Mouse (Mus musculus) lung, postnatal 4 days (tissue): ENCODE data around the gene Pde4d.
A peak's percentile ranks its signal among the peaks of the same experiment; 100 is the strongest.

Source experiments
- DNase-seq, 2 experiments: peaks; one replicate each; pipeline ENCODE4 v3.0.0; 2021

Pde4d gene

GRCm38 (mm10) chr13:109326061-109326460 lies 876.3 kb downstream of the Pde4d start:
- no peak for DNase-seq

DNA sequence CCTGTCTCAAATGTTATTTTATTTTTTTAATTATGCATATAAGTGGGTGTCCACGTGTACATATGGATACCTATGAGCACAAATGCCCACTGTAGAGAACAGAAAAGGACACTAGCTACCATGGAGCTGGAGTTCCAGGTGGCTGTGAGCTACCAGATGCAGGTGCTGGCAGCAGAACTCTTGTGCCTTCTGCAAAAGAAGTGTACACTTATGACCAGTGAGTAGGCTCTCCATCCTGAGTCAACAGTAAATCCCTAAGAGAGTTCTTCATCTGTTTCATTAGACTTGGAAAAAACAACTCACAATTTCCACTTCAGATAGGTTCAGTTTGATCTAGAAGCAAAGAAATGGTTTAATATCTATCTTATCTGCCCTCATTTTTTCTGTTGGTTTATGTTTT lies 881.8 kb downstream of the Pde4d start:
- no peak for DNase-seq

- DNase-seq = no peak
Observed at GRCm38 (mm10) chr13:109341902-109342301, 892.2 kb downstream of the Pde4d start.

DNA sequence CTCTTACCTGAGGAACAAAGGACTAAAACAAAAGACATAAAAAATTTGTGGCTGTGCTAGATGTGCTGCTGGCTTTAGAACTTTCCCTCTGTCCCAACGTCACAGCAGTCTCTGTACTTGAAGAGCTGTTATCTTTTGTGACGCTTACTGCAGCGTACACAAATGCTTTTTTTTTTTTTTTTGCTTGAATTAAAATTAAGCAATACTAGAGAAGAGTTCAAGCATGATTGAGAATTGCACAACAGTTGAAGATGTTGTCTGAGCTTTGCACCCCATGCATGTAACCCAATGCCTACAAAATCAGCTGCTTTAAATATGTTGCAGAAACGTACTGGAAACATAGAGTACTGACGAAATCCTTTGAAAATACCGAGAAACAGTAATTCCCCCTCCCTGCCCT lies 892.7 kb downstream of the Pde4d start:
- no peak for DNase-seq

- peak; percentile 69 to 86 for DNase-seq
Observed at GRCm38 (mm10) chr13:109343596-109343995, 893.8 kb downstream of the Pde4d start.

- no peak for DNase-seq
Observed at GRCm38 (mm10) chr13:109347770-109348169, 898.0 kb downstream of the Pde4d start.

DNA sequence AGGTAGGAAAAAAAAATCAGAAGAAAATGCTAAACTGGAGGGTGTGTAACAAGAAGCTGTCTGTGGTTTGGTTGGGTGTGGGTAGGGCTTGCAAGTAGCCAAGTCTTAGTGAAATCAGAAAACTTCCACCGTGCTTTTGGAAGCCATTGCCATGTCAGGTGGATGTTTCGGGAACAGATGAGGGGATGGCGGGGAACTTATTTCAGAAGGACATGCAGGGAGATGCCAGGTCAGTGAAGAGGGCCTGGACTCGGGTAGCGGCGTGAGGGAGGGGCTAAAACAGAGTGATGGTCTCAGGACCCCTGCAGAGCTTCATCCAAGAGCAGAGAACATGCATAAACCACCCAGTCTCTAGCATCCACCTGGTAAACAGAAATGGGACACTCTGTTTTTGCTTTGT lies 898.6 kb downstream of the Pde4d start:
- DNase-seq = no peak

GRCm38 (mm10) chr13:109350100-109350499 lies 900.4 kb downstream of the Pde4d start:
- DNase-seq = no peak

DNA sequence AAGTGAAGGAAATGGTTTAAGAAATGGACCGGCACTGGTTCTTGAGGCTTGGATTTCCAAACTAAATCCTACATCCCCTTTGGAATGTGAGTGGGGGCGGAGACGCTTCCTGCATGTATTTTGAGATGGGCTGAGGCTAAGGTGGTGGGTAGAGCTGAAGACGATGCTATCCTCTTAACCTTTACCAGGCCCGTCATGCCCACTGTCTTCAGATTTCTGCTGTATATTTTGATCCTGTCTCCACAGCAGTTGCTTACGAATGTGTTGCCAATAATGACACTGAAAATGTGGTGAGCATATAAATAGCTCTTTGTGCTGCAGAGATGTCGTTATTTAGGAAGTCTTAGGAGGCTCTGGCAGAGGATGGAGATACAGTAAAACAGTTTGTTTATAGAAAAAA lies 904.3 kb downstream of the Pde4d start:
- DNase-seq = no peak

DNA sequence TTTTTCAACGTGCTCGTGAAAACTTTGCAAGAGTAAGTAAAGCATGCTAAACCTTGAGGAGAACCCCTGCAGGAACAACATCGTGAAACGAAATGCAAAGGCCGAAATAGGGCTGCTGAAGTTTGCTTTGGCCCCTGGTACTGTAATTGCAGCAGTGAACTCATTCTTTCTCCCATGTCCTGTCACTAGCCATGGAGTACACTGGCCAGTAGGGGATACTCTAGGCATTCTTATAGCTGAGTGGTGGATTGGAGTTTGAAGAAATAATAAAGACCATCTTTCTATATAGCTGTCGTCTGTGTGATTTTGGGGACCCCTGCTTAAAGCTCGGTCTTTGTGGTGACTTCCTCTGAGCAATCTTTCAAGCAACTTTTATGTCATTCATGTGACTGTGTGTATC lies 906.5 kb downstream of the Pde4d start:
- no peak for DNase-seq

DNA sequence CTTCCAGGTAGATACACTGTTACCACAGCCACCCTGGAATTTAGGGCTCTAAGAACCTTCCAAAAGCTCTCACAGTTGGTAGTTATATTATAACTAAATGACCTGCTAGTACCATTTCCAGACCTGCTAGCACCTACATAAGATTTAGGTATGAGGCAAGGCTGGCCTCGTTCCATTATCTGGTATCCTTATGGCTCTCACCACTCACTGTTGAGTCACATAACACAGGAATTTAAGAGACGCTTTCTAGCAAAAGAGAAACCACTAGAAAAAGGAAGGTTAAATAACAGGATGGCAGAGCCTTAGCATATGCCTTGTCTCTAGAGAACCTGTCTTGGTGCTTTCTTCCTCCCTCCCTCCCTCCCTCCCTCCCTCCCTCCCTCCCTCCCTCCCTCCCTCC lies 910.2 kb downstream of the Pde4d start:
- DNase-seq = no peak

DNA sequence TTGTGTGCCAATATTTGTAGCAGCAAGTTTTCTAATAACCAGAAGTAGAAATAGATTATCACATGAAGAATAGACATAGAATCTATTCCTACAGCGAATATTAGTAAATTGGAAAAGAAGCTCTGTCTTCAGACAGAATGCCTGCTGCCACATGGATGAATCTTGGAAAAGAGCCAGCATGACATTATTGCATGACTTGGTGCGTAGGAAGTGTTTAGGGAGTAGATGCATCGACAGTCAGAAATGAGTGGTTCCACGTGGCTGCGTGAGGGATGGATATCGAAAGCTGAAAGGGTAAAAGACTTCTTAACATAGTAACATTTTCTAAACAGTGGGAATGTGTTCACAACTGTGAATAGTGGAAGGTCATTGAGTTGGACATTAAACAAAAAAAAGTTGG lies 912.6 kb downstream of the Pde4d start:
- DNase-seq = no peak

GRCm38 (mm10) chr13:109374465-109374864 lies 924.7 kb downstream of the Pde4d start:
- no peak for DNase-seq

DNA sequence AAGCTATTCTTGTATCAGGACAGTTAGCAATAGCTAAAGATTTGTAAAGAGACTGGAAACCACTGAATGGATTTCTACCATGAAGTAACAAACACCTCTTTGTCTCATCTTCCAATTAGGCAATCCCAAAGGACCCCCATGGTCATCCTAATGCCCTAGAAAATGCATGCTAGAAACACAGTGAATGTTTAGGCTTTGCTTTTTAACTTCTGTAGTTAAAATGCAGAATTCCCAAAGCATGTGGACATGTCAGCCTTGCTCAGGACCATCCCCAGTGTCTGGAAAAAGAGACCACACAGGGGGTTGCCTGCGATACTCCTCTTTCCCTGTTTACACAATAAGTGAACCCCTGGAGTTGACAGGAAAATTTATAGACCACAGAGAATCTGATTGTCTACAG lies 926.9 kb downstream of the Pde4d start:
- DNase-seq = no peak

DNA sequence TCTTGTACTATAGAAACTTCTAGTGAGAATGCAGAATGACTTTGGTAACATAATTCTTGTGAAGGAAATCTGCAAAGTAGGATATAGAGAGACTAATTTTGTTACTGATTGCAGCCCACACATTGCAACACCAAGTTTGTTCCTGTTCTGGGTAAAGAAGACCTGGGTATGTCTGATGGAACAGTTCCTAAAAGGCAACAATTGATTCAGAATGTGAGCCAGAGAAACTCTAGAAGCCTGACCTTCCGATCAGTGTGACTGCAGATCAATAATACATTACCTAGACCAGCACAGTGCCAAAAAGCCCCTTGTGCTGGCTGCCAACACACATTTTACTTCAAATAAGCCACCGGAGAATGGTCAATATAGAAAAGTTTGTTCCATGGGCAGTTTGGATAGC lies 930.4 kb downstream of the Pde4d start:
- DNase-seq = no peak

GRCm38 (mm10) chr13:109388626-109389220 lies 939.0 kb downstream of the Pde4d start:
- no peak for DNase-seq

GRCm38 (mm10) chr13:109402396-109402795 lies 952.6 kb downstream of the Pde4d start:
- no peak for DNase-seq

DNA sequence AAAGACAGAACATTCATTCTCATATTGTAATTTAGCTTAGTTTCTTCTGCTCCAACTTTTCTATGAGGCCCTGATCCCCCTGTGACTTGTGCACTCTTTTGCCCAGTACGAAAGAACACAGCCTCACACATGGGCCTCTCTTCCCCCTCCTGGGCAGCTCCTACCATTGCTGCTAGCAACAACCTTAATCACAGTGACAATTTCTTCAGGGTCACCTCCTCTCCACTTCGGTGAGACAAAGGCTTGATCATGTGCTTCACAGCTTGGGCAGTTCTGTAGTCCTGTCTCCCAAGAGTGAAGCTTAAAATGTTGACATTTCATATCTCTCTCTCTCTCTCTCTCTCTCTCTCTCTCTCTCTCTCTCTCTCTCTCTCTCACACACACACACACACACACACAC lies 953.2 kb downstream of the Pde4d start:
- no peak for DNase-seq

- DNase-seq = peak in 1 of 2 experiments; percentile 6
Observed at GRCm38 (mm10) chr13:109406341-109406740, 956.6 kb downstream of the Pde4d start.

DNA sequence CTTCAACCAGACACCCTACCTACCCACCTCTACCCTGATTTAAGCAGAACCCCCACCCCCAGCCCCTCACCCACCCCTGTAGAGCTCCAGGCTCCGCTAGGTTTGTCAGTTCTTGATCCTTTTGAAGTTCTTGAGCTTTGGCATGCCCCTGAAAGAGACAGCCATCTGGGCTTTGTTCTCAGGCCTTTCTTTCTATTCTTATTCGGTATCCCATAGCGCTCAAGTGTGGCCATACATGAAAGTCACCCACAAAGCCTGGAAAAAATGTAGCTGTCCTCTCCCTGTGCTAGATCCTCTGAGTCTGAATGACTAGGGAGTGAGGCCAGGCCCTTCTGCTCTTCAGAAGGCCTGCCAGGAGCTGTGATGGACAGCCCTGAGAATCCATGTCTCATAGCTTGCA lies 957.6 kb downstream of the Pde4d start:
- DNase-seq = no peak

DNA sequence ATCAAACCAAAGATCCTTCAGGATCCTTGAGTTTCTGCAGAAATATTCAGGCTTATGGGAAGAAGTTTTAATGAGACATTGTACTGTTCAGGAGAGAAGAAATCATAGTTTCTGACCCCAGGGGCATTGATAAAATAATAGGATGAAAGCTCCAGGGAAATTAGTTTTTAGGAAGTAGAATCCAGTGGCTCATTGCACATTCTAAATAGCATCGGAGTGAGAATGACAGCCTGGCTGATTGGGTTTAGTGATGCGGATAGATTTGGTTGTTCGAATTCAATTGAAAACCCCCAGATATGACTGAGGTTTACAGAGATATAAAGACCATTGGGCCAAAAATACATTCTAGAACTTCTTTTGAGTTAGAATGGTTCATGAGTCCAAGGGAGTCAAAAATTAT lies 970.7 kb downstream of the Pde4d start:
- no peak for DNase-seq

- no peak for DNase-seq
Observed at GRCm38 (mm10) chr13:109424906-109425305, 975.2 kb downstream of the Pde4d start.

GRCm38 (mm10) chr13:109425548-109425947 lies 975.8 kb downstream of the Pde4d start:
- DNase-seq = no peak

DNA sequence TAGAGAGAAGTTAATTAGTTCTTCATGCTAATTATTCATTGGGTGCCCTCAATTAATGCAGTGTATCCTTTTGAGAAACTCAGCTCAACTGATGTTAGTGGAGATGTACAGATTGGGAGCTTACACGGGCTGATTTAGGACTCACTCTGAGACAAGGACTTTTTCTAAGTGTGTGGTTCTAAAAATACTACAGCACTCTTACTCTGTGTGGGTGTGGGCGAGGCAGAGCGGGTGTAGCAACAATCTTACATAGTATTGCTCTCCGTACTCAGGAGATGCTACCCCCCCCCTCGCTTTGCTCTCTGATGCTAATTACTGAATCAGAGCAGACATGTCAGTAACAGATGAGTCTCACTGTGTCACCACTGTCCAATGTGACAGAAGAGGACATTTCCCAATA lies 976.3 kb downstream of the Pde4d start:
- no peak for DNase-seq

GRCm38 (mm10) chr13:109427541-109427940 lies 977.8 kb downstream of the Pde4d start:
- no peak for DNase-seq

DNA sequence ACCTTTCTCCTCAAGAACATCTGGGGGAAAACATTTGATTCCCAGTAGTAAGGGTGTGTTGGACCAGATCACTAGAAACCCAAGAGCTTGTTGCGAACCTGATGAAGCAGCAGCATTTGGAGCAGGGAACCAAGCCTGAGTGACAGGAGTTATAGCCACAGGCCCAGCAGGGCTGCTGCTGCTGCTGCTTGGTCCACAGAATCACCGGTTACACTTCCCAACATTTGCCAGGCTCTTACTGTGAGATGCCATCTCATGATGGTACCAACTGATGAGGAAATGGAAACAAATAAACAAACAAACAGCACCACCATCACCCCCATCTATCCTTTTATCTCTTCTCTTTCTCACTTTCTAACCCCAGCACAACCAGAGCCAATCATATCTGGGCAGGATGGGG lies 979.8 kb downstream of the Pde4d start:
- no peak for DNase-seq
